Comparison of ENCODE assay signal across 8 mouse cellular contexts in the genomic region with DNA sequence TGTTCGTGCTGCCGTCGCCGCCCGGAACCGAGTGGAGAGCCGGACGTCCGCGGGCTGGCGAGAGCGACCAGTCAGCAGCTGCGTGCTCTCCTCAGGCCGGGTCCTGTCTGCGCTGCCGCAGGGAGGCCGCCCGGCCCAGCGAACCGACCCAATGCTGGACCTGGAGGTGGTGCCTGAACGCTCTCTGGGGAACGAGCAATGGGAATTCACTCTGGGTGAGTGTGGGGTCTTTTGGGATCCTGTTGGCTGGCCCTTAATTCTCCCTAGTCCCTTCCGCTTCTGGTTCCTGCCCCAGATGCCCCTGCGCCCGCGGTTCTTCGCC. TPM values are rescaled to one million over a fixed set of nuclear protein-coding genes. Genes with fewer than 3 reads are reported as not detected.
A peak's percentile ranks its signal among the peaks of the same experiment; 100 is the strongest.
DNase-seq lines count a peak whose midpoint lies in the region; ATAC-seq and TF ChIP-seq lines count a peak whose summit lies in the region.

No protein-coding gene starts in this region.

- TF ChIP-seq POLR2A in small intestine, adult 2 months (IDR thresholded peaks at IDR 0.05; ENCODE audit: low read depth, low read length) = no peak; the same call in 1 of the 2 replicates

- whole genome bisulfite sequencing in lung, embryonic 16.5 days = under 1% methylated on average over 27 of the region's 27 CpGs
- under 1% methylated on average over 27 of the region's 27 CpGs for WGBS in limb, embryonic 13.5 days
- WGBS in small intestine, adult 2 months = 1% methylated on average over 27 of the region's 27 CpGs

- H3K9me3 ChIP-seq in lung, embryonic 16.5 days (ENCODE audit: control insufficient read depth, low read length) = no peaks in the 10 kb centered on the region
- no peaks in the 10 kb centered on the region for H3K9me3 ChIP-seq in erythroblast, embryonic 14.5 days (ENCODE audit: control insufficient read depth, low read length)
- H3K9me3 ChIP-seq in limb, embryonic 13.5 days = no peaks in the 10 kb centered on the region

- H3K27ac ChIP-seq in lung, embryonic 16.5 days (ENCODE audit: low read length) = peak overlapping the region; percentile 88
- H3K27ac ChIP-seq in limb, embryonic 13.5 days = peak overlapping the region; percentile 77; the same call in 1 of the 2 replicates
- H3K27ac ChIP-seq in small intestine, adult 2 months (ENCODE audit: insufficient read depth, low read depth, low read length) = peak overlapping the region; percentile 66

- DNase-seq in lung, postnatal 14 days = no peak
- DNase-seq in right cerebral cortex, postnatal 10 days (ENCODE audit: low spot score in 2 of 2) = no peak
- no peak for DNase-seq in cerebellum, postnatal 25 days
- DNase-seq in layer of hippocampus, adult 9-10 months (ENCODE audit: low spot score) = no peak

- no peaks in the 10 kb centered on the region for H3K27me3 ChIP-seq in lung, embryonic 16.5 days (ENCODE audit: control insufficient read depth, insufficient read depth, low read depth, low read length)
- H3K27me3 ChIP-seq in erythroblast, embryonic 14.5 days (ENCODE audit: control insufficient read depth) = no peaks in the 10 kb centered on the region
- H3K27me3 ChIP-seq in limb, embryonic 13.5 days = no peaks in the 10 kb centered on the region
- no peaks in the 10 kb centered on the region for H3K27me3 ChIP-seq in small intestine, adult 2 months (ENCODE audit: control insufficient read depth, insufficient read depth, low read length)

- peak overlapping the region; percentile 81 for H3K4me3 ChIP-seq in lung, embryonic 16.5 days (ENCODE audit: low read length)
- H3K4me3 ChIP-seq in erythroblast, embryonic 14.5 days (replicated peaks) = peak overlapping the region; percentile 67
- H3K4me3 ChIP-seq in limb, embryonic 13.5 days = peak overlapping the region; percentile 96
- H3K4me3 ChIP-seq in small intestine, adult 2 months (ENCODE audit: low read depth, low read length) = peak overlapping the region; percentile 88

- no peak for TF ChIP-seq CTCF in small intestine, adult 2 months (IDR thresholded peaks at IDR 0.05; ENCODE audit: extremely low read depth, insufficient read length, insufficient replicate concordance, low read depth, low read length)

- H3K9ac ChIP-seq in lung, embryonic 16.5 days (ENCODE audit: low read length) = peak overlapping the region; percentile 75
- H3K9ac ChIP-seq in limb, embryonic 13.5 days = peak overlapping the region; percentile 93

- peaks cover 6% of the 10 kb centered on the region; the same call in 1 of the 2 replicates for H3K4me1 ChIP-seq in lung, embryonic 16.5 days (replicated peaks; ENCODE audit: control insufficient read depth, insufficient read depth, low read length)
- H3K4me1 ChIP-seq in erythroblast, embryonic 14.5 days (ENCODE audit: control insufficient read depth) = peaks cover 41% of the 10 kb centered on the region
- H3K4me1 ChIP-seq in limb, embryonic 13.5 days = peaks cover 19% of the 10 kb centered on the region
- H3K4me1 ChIP-seq in small intestine, adult 2 months (ENCODE audit: control insufficient read depth, insufficient read depth, insufficient read length, low read length) = no peaks in the 10 kb centered on the region

- H3K36me3 ChIP-seq in lung, embryonic 16.5 days (ENCODE audit: control insufficient read depth, insufficient read depth, low read length) = no peaks in the 10 kb centered on the region
- peaks cover 30% of the 10 kb centered on the region for H3K36me3 ChIP-seq in erythroblast, embryonic 14.5 days (ENCODE audit: control insufficient read depth)
- no peaks in the 10 kb centered on the region for H3K36me3 ChIP-seq in limb, embryonic 13.5 days
- no peaks in the 10 kb centered on the region for H3K36me3 ChIP-seq in small intestine, adult 2 months (ENCODE audit: control insufficient read depth, insufficient read depth, low read length)

- no peak for ATAC-seq in lung, embryonic 16.5 days (ENCODE audit: low read depth)
- no peak for ATAC-seq in limb, embryonic 13.5 days (ENCODE audit: low FRiP score, low read depth)

- H3K4me2 ChIP-seq in lung, embryonic 16.5 days (ENCODE audit: low read depth, low read length) = peak overlapping the region; percentile 58
- H3K4me2 ChIP-seq in limb, embryonic 13.5 days (replicated peaks) = peak overlapping the region; percentile 81

RNA-seq across cellular contexts. Expression of gene D230025D16Rik, which starts 0.3 kb away (rescaled TPM):
- 48.8 and 52.9 TPM in 2 replicates for polyA plus RNA-seq in lung, embryonic 16.5 days (2015; fragmentation: Nextera tagmentation; extraction: Ambion mirVana)
- polyA plus RNA-seq in erythroblast, embryonic 14.5 days (2012) = 0.63 and 1.3 TPM in 2 replicates
- polyA plus RNA-seq in limb, embryonic 13.5 days (2015; fragmentation: Nextera tagmentation; extraction: Ambion mirVana) = 27.3 and 27.6 TPM in 2 replicates
- 6.3 and 9.4 TPM in 2 replicates for polyA plus RNA-seq in small intestine, adult 2 months (2012; rRNA removed)

RNA-seq across cellular contexts. Expression of gene B3gnt9, which starts 29.7 kb away (rescaled TPM):
- 22.3 and 24.7 TPM in 2 replicates for polyA plus RNA-seq in lung, embryonic 16.5 days (2015; fragmentation: Nextera tagmentation; extraction: Ambion mirVana)
- 0.74 and 1.0 TPM in 2 replicates for polyA plus RNA-seq in erythroblast, embryonic 14.5 days (2012)
- 24.7 and 25.4 TPM in 2 replicates for polyA plus RNA-seq in limb, embryonic 13.5 days (2015; fragmentation: Nextera tagmentation; extraction: Ambion mirVana)
- polyA plus RNA-seq in small intestine, adult 2 months (2012; rRNA removed) = 8.6 and 13.8 TPM in 2 replicates

RNA-seq across cellular contexts. Expression of gene Tradd, which starts 39.2 kb away (rescaled TPM):
- 31.5 and 34.2 TPM in 2 replicates for polyA plus RNA-seq in lung, embryonic 16.5 days (2015; fragmentation: Nextera tagmentation; extraction: Ambion mirVana)
- polyA plus RNA-seq in erythroblast, embryonic 14.5 days (2012) = 1.7 and 2.0 TPM in 2 replicates
- 20.1 and 23.2 TPM in 2 replicates for polyA plus RNA-seq in limb, embryonic 13.5 days (2015; fragmentation: Nextera tagmentation; extraction: Ambion mirVana)
- polyA plus RNA-seq in small intestine, adult 2 months (2012; rRNA removed) = 62.7 and 112 TPM in 2 replicates

RNA-seq across cellular contexts. Expression of gene Fbxl8, which starts 39.2 kb away (rescaled TPM):
- polyA plus RNA-seq in lung, embryonic 16.5 days (2015; fragmentation: Nextera tagmentation; extraction: Ambion mirVana) = 4.9 and 6.6 TPM in 2 replicates
- polyA plus RNA-seq in erythroblast, embryonic 14.5 days (2012) = 0.10 and 0.27 TPM in 2 replicates
- polyA plus RNA-seq in limb, embryonic 13.5 days (2015; fragmentation: Nextera tagmentation; extraction: Ambion mirVana) = 2.6 and 2.8 TPM in 2 replicates
- polyA plus RNA-seq in small intestine, adult 2 months (2012; rRNA removed) = 12.4 and 34.9 TPM in 2 replicates

RNA-seq across cellular contexts. Expression of gene Hsf4, which starts 44.4 kb away (rescaled TPM):
- 0.39 and 0.65 TPM in 2 replicates for polyA plus RNA-seq in lung, embryonic 16.5 days (2015; fragmentation: Nextera tagmentation; extraction: Ambion mirVana)
- not detected in 2 replicates for polyA plus RNA-seq in erythroblast, embryonic 14.5 days (2012)
- 0.11 and 0.19 TPM in 2 replicates for polyA plus RNA-seq in limb, embryonic 13.5 days (2015; fragmentation: Nextera tagmentation; extraction: Ambion mirVana)
- 1.2 and 1.3 TPM in 2 replicates for polyA plus RNA-seq in small intestine, adult 2 months (2012; rRNA removed)
